Mouse (Mus musculus) Patski (cell line): Measurements from ENCODE around the gene Pnp. TPM values are rescaled to one million over a fixed set of nuclear protein-coding genes. Genes with fewer than 3 reads are reported as not detected.
A peak's percentile ranks its signal among the peaks of the same experiment; 100 is the strongest.
"Not testable (repeated sequence)": the region's sequence is repeated elsewhere in the genome, so short reads cannot be mapped to it uniquely, and the experiment has no call there.

Experiments used
- ATAC-seq: fragments of 100-300 bp; one replicate; pipeline ENCODE4 v1.8.0; 2021
- CTCF ChIA-PET: fragments of 350-600 bp; sonication (Branson Sonifier 250); formaldehyde crosslinking; loops from one replicate; lab custom pipeline; 2022; ENCODE audit warnings: inconsistent platforms; lab: Charles Lee
- POLR2A ChIA-PET: fragments of 350-600 bp; sonication (Branson Sonifier 250); formaldehyde crosslinking; loops from one replicate; lab custom pipeline; 2022; ENCODE audit warnings: antibody characterized with exemption, inconsistent platforms; lab: Charles Lee
- DNase-seq: peaks from one replicate; pipeline ENCODE4 v3.0.0-alpha.2; 2011; ENCODE audit warnings: low read depth, low spot score
- H3K27me3 ChIP-seq: fragments of 371-371 bp; one replicate; pipeline ENCODE4 v1.5.1; 2021
- CTCF ChIP-seq: fragments of 100-300 bp; IDR thresholded peaks from one replicate; pipeline ENCODE4 v1.5.1; 2021
- in situ Hi-C: fragments of 300-500 bp; cut with MboI; formaldehyde crosslinking; loops from 3 replicates; pipeline ENCODE4 v1.11.1; 2018; ENCODE audit warnings: low pct_unique_long_range_greater_than_20kb, mixed read lengths
- polyA plus RNA-seq: library from polyadenylated mRNA; unstranded; gene quantifications from one replicate; pipeline ENCODE4 v1.2.3, GENCODE M21; 2021

Pnp gene
- polyA plus RNA-seq, 1 experiment from 2014 or later: 53.3 TPM

GRCm38 (mm10) chr14:50958289-50958995, 27.6 kb downstream of the Pnp start:
- ATAC-seq, POLR2A ChIA-PET: not testable (repeated sequence)

GRCm38 (mm10) chr14:50968216-50968980, 37.5 kb downstream of the Pnp start:
- ChIA-PET CTCF (interaction anchor here (0.9 to 1.5 kb wide), 2 partner anchors 9 to 11 kb away, joined by 3 read pairs; no protein-coding TSS in a partner anchor), POLR2A (no interaction called here)
- ATAC-seq (no peak), DNase-seq (no peak)
- no peaks in the 10 kb centered on the region for H3K27me3 ChIP-seq
- in situ Hi-C loops: no loop called here
- no peak for TF ChIP-seq CTCF

More at GRCm38 (mm10) chr14:50958289-50958995, 27.6 kb downstream of the Pnp start:
- H3K27me3 ChIP-seq, DNase-seq, in situ Hi-C loops, CTCF ChIA-PET: not testable (repeated sequence)

- no peaks in the 10 kb centered on the region for H3K27me3 ChIP-seq
- DNase-seq: no peak
- ChIA-PET POLR2A (no interaction called here), CTCF (interaction anchor here (1.2 to 1.5 kb wide), 2 partner anchors 9 to 32 kb away, joined by 3 read pairs; no protein-coding TSS in a partner anchor)
- in situ Hi-C loops: no loop called here
- TF ChIP-seq CTCF: no peak
- ATAC-seq: no peak
Observed at GRCm38 (mm10) chr14:50969041-50969440, 38.2 kb downstream of the Pnp start.

GRCm38 (mm10) chr14:50969558-50970544, 39.0 kb downstream of the Pnp start:
- POLR2A ChIA-PET: no interaction called here
- DNase-seq (no peak), ATAC-seq (no peak)
- no peaks in the 10 kb centered on the region for H3K27me3 ChIP-seq
- in situ Hi-C loops: no loop called here
- CTCF ChIA-PET: interaction anchor here (1.2 to 1.5 kb wide), 2 partner anchors 8 to 33 kb away, joined by 3 read pairs; no protein-coding TSS in a partner anchor
- no peak for TF ChIP-seq CTCF

GRCm38 (mm10) chr14:50970822-50971221, 39.9 kb downstream of the Pnp start:
- ChIA-PET CTCF (no interaction called here), POLR2A (no interaction called here)
- H3K27me3 ChIP-seq: no peaks in the 10 kb centered on the region
- ATAC-seq: no peak
- no peak for DNase-seq
- in situ Hi-C loops: no loop called here
- no peak for TF ChIP-seq CTCF

- H3K27me3 ChIP-seq, DNase-seq, POLR2A ChIA-PET, in situ Hi-C loops, ATAC-seq: not testable (repeated sequence)
- TF ChIP-seq CTCF: peak; percentile 24
- CTCF ChIA-PET: interaction anchor here (0.6 kb wide), 1 partner anchor 16 kb away, joined by 3 read pairs; no protein-coding TSS in a partner anchor
Observed at GRCm38 (mm10) chr14:50973054-50973453, 42.2 kb downstream of the Pnp start.

- DNase-seq (no peak), ATAC-seq (no peak)
- TF ChIP-seq CTCF: no peak
- in situ Hi-C loops: no loop called here
- ChIA-PET CTCF (no interaction called here), POLR2A (no interaction called here)
- no peaks in the 10 kb centered on the region for H3K27me3 ChIP-seq
Observed at GRCm38 (mm10) chr14:50973700-50974099, 42.8 kb downstream of the Pnp start.

GRCm38 (mm10) chr14:50975001-50975400, 44.1 kb downstream of the Pnp start:
- H3K27me3 ChIP-seq: no peaks in the 10 kb centered on the region
- CTCF ChIA-PET: no interaction called here
- TF ChIP-seq CTCF: no peak
- in situ Hi-C loops: loop anchor here (5.0 kb wide), 1 partner anchor 43 kb away; the partner anchor contains the start of genes Pip4p1 and Pnp
- POLR2A ChIA-PET: no interaction called here
- no peak for DNase-seq
- no peak for ATAC-seq

GRCm38 (mm10) chr14:50976674-50977073, 45.8 kb downstream of the Pnp start:
- no peak for TF ChIP-seq CTCF
- no peak for ATAC-seq
- H3K27me3 ChIP-seq: no peaks in the 10 kb centered on the region
- CTCF ChIA-PET: no interaction called here
- DNase-seq: no peak
- in situ Hi-C loops: loop anchor here (5.0 kb wide), 1 partner anchor 44 kb away; the partner anchor contains the start of genes Pip4p1 and Pnp
- POLR2A ChIA-PET: no interaction called here

- in situ Hi-C loops: loop anchor here (5.0 kb wide), 1 partner anchor 46 kb away; the partner anchor contains the start of genes Pip4p1 and Pnp
- DNase-seq, H3K27me3 ChIP-seq, CTCF ChIA-PET, ATAC-seq, POLR2A ChIA-PET: not testable (repeated sequence)
Observed at GRCm38 (mm10) chr14:50978451-50978850, 47.6 kb downstream of the Pnp start.
